Mouse (Mus musculus) adrenal gland, postnatal 36 days (tissue): Measurements from ENCODE around the gene Colgalt1. TPM values are rescaled to one million over a fixed set of nuclear protein-coding genes. Genes with fewer than 3 reads are reported as not detected.

Source experiments
- DNase-seq, 2 experiments: peaks; one replicate each; pipeline ENCODE4 v3.0.0; 2021; ENCODE audit warnings: mixed read lengths in 1 of 2
- microRNA-seq: library from miRNA; unstranded; fragments of <30 nt; microRNA quantifications from one replicate; pipeline ENCODE4 v1.2.0, GENCODE M21; 2021
- total RNA-seq, 2 experiments: library from RNA; stranded (reverse); gene quantifications; 2 replicates each; pipeline ENCODE4 v1.2.3; 2021

Colgalt1 gene
- total RNA-seq, 2 experiments from 2014 or later = 57.4 to 61.8 TPM

DNA sequence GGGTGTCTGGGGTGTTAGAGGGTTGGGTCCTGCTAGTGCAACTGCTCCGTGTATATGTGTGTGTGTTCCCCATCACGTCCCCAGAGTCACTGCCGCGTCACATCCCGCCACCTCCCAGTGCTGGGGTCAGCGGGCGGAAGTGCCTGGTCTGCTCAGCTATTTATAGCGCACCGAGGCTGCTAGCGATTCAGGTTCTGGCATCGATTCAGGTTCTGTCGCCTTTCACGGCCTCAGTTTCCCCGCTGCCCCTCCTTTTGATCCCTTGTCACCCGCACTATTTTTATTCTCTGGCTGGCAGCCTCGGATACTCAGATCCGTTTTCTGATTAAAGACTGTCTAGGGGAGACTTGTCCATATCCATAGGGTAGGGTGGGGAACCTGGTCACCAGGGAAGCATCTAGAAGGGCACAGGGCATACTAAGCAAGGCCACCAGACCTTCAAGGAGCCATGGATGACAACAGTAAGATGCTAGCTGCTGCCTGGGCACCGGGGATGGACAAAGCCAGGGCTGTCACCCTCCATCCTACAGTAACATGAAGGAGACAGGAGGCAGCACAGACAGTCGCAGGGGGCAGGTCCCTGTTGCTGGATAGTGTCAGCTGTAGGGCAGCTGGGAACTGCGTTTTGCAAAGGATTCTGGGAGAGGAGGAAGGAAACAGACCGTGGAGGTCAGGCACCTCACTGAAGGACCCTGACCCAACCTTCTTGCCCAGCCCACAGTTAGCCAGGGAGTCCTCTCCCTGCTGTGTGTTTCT is 57.6 kb downstream of the Colgalt1 start:
- DNase-seq = peak; percentile 47 to 58

DNA sequence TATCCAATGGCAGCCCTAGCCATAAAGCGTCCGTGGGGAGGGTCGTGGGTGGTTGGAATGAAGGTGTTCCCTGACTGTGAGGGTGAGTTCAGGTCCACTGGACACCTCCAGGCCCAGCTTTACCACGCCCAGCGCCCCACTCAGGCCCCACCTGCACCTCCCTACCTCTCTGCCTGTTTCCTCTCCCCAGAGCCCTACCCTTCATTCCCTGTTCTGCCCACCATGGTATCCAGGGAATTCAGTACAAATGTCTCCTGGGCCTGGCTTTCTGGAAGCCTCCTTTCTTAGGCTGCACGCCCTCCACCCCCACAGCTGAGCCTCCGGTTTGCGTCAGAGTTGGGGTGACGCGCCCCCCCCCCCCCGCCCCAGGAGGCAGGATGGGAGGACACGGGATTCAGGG is 59.4 kb downstream of the Colgalt1 start:
- DNase-seq = no peak

DNA sequence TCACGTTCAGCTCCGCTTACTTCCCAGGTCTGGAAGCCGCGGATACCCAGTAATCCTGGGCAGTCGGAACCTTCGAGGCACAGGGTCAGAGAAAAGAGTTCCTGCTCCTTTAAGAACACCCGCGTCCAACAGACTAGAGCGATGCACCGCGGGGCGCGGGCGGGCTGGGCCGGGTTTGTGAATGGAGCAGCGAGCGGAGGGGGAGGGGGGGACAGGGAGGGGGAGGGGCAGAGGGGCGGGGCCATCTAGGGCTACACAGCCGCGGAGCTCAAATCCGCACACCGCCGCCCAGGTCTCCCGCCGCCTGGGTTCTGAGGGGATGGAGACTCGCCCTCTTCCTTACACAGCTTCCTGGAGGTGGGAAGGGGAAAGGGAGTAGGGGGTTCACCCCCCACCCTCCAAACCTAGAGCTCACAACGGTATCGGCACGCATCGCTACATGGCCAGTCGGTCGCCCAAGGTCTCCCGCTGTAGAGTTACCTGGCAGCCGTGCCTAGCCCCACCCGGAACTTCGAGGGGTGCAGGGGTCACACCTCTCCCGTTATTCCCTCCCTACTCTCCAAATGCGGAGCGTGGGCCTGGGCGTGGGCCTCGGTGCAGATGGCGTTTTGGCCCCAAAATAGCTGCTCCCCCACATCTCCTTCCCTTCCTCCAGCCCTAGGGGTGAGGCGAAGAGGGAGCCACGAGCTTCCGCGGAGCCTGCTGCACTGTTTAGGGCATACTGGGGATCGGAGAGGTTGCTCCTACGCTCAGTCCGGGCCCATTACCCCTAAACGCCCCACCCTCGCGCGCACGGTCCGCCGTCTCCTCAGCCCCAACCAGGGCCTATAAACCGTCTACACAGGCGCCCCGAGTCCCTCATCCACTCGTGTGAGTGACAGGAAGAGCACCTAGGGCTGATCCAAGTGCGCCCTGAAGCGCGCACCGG is 60.1 kb downstream of the Colgalt1 start:
- peak; percentile 44 to 50 for DNase-seq

DNA sequence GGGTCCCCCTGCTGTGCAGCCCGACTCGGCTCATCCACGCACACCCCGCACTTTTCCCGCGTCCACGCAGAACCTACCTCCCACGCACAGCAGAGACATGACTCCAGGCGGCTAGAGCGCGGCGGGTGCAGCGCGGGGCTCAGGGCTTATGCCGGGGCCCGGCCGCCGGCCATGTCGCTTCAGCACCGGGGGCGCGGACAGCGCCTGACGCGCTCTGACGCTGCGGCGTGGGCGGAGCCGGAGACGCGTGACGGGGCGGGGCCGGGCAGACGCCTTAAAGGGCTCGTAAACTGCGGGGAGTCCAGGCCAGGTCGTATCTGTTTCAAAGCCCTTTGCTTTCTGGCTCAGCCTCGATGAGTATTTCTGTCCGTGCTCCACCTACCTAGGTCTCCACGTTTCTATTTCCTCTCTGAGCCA is 60.8 kb downstream of the Colgalt1 start, which contains the start of gene Unc13a:
TSS of gene Unc13a (minus strand) at position 209 of the 417 bp plus-strand sequence.
- DNase-seq = peak; percentile 92 to 95

DNA sequence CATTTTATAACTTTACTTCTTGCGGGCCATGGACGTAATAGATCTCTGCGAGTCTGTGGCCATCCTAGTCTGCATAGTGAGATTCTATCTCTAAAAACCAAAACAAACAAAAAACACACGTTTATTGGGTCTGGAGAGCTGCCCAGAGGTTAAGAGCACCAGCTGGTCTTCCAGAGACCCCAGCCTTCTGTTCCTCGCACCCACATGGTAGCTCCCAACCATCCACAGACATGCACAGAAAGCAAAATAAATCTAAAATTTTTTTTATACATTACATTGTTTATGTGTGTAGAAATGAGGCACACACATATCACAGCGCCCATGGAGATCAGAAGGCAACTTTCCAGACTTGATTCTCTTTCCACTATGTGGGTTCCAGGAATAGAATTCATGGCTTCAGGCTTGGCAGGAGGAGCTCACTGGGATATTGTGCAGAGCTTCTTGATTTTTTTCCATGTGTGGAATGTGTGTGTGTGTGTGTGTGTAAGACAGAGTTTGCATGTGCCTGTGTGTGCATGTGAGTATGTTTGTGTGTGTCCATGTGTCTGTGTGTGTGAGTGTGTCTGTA is 61.5 kb downstream of the Colgalt1 start:
- DNase-seq = no peak

DNA sequence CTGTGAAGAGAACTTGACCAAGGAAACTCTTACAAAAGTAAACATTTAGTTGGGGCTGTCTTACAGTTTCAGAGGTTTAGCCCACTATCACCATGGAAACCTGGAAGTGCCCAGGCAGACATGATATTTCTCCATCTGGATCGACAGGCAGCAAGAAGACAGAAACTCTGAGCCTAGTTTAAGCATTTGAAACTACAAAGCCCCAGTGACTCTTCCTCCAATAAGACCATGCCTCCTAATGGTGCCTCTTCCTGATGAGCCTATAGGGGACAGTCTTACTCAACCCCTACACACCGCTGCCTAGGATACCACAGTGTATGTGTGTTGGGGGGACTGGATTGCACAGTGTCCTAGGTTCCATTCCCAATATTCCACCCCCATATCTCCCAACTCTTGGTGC is 63.3 kb downstream of the Colgalt1 start:
- DNase-seq = no peak

Small RNA genes lying within 50 kb of the gene (microRNA-seq; reads per million reads assigned to microRNA genes)
- gene Mir6769b = 0.75 reads per million

Other genes with a start within 250 kb of the Colgalt1 start
- gene Use1, start 244.2 kb upstream of the Colgalt1 start, total RNA-seq = 100 to 1,000 TPM; 192 to 200 TPM
- gene Ocel1, start 239.7 kb upstream of the Colgalt1 start, total RNA-seq = 10 to 100 TPM; 16.6 to 22.1 TPM
- gene Nr2f6, start 229.0 kb upstream of the Colgalt1 start, total RNA-seq = 10 to 100 TPM; 69.8 to 71.8 TPM
- gene Ushbp1, start 215.2 kb upstream of the Colgalt1 start, total RNA-seq = 10 to 100 TPM; 12.7 to 20.6 TPM
- 100 to 1,000 TPM in 1 of 2 experiments, 10 to 100 TPM in 1; 90.6 to 102 TPM for gene Babam1, start 214.1 kb upstream of the Colgalt1 start, total RNA-seq
- gene Ankle1, start 205.0 kb upstream of the Colgalt1 start, total RNA-seq = 1 to 10 TPM; 1.1 to 1.4 TPM
- gene Abhd8, start 147.3 kb upstream of the Colgalt1 start, total RNA-seq = 10 to 100 TPM; 56.6 to 81.2 TPM
- 100 to 1,000 TPM in 1 of 2 experiments, 10 to 100 TPM in 1; 91.9 to 111 TPM for gene Mrpl34, start 146.0 kb upstream of the Colgalt1 start, total RNA-seq
- 10 to 100 TPM; 57.7 to 62.3 TPM for gene Dda1, start 141.8 kb upstream of the Colgalt1 start, total RNA-seq
- gene Ano8, start 125.0 kb upstream of the Colgalt1 start, total RNA-seq = 10 to 100 TPM; 14.0 to 15.1 TPM
- gene Gtpbp3, start 122.9 kb upstream of the Colgalt1 start, total RNA-seq = 10 to 100 TPM; 22.5 to 23.1 TPM
- gene Plvap, start 99.2 kb upstream of the Colgalt1 start, total RNA-seq = 100 to 1,000 TPM; 200 to 203 TPM
- gene Ccdc194, start 85.3 kb upstream of the Colgalt1 start, total RNA-seq = not detected
- gene Bst2, start 73.5 kb upstream of the Colgalt1 start, total RNA-seq = 10 to 100 TPM; 65.6 to 87.4 TPM
- gene Mvb12a, start 68.1 kb upstream of the Colgalt1 start, total RNA-seq = 10 to 100 TPM; 65.8 to 78.6 TPM
- 1 to 10 TPM; 3.5 to 7.7 TPM for gene Tmem221, start 52.1 kb upstream of the Colgalt1 start, total RNA-seq
- gene Nxnl1, start 44.4 kb upstream of the Colgalt1 start, total RNA-seq = 1 to 10 TPM in 1 of 2 experiments, under 1 TPM in 1; 0.73 to 1.7 TPM
- gene Slc27a1, start 42.1 kb upstream of the Colgalt1 start, total RNA-seq = 100 to 1,000 TPM; 177 to 245 TPM
- gene Pgls, start 18.8 kb upstream of the Colgalt1 start, total RNA-seq = 100 to 1,000 TPM; 137 to 165 TPM
- 1 to 10 TPM; 1.8 to 3.7 TPM for gene Fam129c, start 13.3 kb upstream of the Colgalt1 start, total RNA-seq
- gene Unc13a, start 60.8 kb downstream of the Colgalt1 start, total RNA-seq = 1 to 10 TPM; 4.6 to 7.3 TPM
- gene Jak3, start 65.3 kb downstream of the Colgalt1 start, total RNA-seq = 10 to 100 TPM; 11.3 to 13.0 TPM
- 1 to 10 TPM; 4.0 to 4.7 TPM for gene Insl3, start 78.2 kb downstream of the Colgalt1 start, total RNA-seq
- gene B3gnt3, start 90.8 kb downstream of the Colgalt1 start, total RNA-seq = 1 to 10 TPM; 4.0 to 4.5 TPM
- gene Fcho1, start 114.7 kb downstream of the Colgalt1 start, total RNA-seq = 1 to 10 TPM in 1 of 2 experiments, under 1 TPM in 1; 0.50 to 3.2 TPM